Mouse (Mus musculus): ENCODE measurements around the gene 2410137M14Rik. TPM values are rescaled to one million over a fixed set of nuclear protein-coding genes. Genes with fewer than 3 reads are reported as not detected.

Gene 2410137M14Rik
- polyA plus RNA-seq, 1 experiment from 2014 or later: not detected

- Histone ChIP-seq H3K9ac (ENCODE audit: low read length) (no peak overlapping the region), H3K4me2 (ENCODE audit: low read depth, low read length) (no peak overlapping the region), H3K27ac (ENCODE audit: low read length) (no peak overlapping the region), H3K36me3 (ENCODE audit: control insufficient read depth, insufficient read depth, low read length) (no peaks in the 10 kb centered on the region), H3K9me3 (ENCODE audit: control insufficient read depth, low read length) (no peaks in the 10 kb centered on the region), H3K27me3 (ENCODE audit: control insufficient read depth, insufficient read depth, low read depth, low read length) (no peaks in the 10 kb centered on the region), H3K4me3 (ENCODE audit: low read length) (no peak overlapping the region), H3K4me1 (replicated peaks; ENCODE audit: control insufficient read depth, insufficient read depth, low read length) (no peaks in the 10 kb centered on the region)
- ATAC-seq (ENCODE audit: low read depth): no peak
These were observed 35.3 kb upstream of the 2410137M14Rik start for GRCm38 (mm10) chr17:37016333-37016732.

- Histone ChIP-seq H3K36me3 (ENCODE audit: control insufficient read depth, insufficient read depth, low read length) (peaks cover 26% of the 10 kb centered on the region), H3K9ac (ENCODE audit: low read length) (no peak overlapping the region), H3K27ac (ENCODE audit: low read length) (no peak overlapping the region), H3K4me2 (ENCODE audit: low read depth, low read length) (no peak overlapping the region), H3K4me3 (ENCODE audit: low read length) (no peak overlapping the region), H3K27me3 (ENCODE audit: control insufficient read depth, insufficient read depth, low read depth, low read length) (no peaks in the 10 kb centered on the region), H3K9me3 (ENCODE audit: control insufficient read depth, low read length) (no peaks in the 10 kb centered on the region), H3K4me1 (replicated peaks; ENCODE audit: control insufficient read depth, insufficient read depth, low read length) (no peaks in the 10 kb centered on the region)
- no peak for ATAC-seq (ENCODE audit: low read depth)
- WGBS: 58% methylated on average over 5 of the region's 5 CpGs
These were observed 31.1 kb upstream of the 2410137M14Rik start for GRCm38 (mm10) chr17:37012141-37012540.

- H3K27ac ChIP-seq (ENCODE audit: low read length): no peak overlapping the region
- no peak overlapping the region for H3K4me2 ChIP-seq (ENCODE audit: low read depth, low read length)
- WGBS: 50% methylated on average over 3 of the region's 3 CpGs
- H3K9me3 ChIP-seq (ENCODE audit: control insufficient read depth, low read length): no peaks in the 10 kb centered on the region
- H3K9ac ChIP-seq (ENCODE audit: low read length): no peak overlapping the region
- H3K4me3 ChIP-seq (ENCODE audit: low read length): no peak overlapping the region
- H3K36me3 ChIP-seq (ENCODE audit: control insufficient read depth, insufficient read depth, low read length): peaks cover 30% of the 10 kb centered on the region
- no peaks in the 10 kb centered on the region for H3K27me3 ChIP-seq (ENCODE audit: control insufficient read depth, insufficient read depth, low read depth, low read length)
- ATAC-seq (ENCODE audit: low read depth): no peak
- no peaks in the 10 kb centered on the region for H3K4me1 ChIP-seq (replicated peaks; ENCODE audit: control insufficient read depth, insufficient read depth, low read length)
These were observed 30.7 kb upstream of the 2410137M14Rik start for GRCm38 (mm10) chr17:37011719-37012118.

- no peaks in the 10 kb centered on the region for H3K4me1 ChIP-seq (replicated peaks; ENCODE audit: control insufficient read depth, insufficient read depth, low read length)
- no peak overlapping the region for H3K4me2 ChIP-seq (ENCODE audit: low read depth, low read length)
- no peak overlapping the region for H3K27ac ChIP-seq (ENCODE audit: low read length)
- H3K4me3 ChIP-seq (ENCODE audit: low read length): no peak overlapping the region
- ATAC-seq (ENCODE audit: low read depth): no peak
- H3K9ac ChIP-seq (ENCODE audit: low read length): no peak overlapping the region
- H3K36me3 ChIP-seq (ENCODE audit: control insufficient read depth, insufficient read depth, low read length): peaks cover 38% of the 10 kb centered on the region
- no peaks in the 10 kb centered on the region for H3K9me3 ChIP-seq (ENCODE audit: control insufficient read depth, low read length)
- WGBS: 86% methylated on average over 17 of the region's 17 CpGs
- H3K27me3 ChIP-seq (ENCODE audit: control insufficient read depth, insufficient read depth, low read depth, low read length): no peaks in the 10 kb centered on the region
These were observed 28.5 kb upstream of the 2410137M14Rik start for GRCm38 (mm10) chr17:37009460-37010042.

- Histone ChIP-seq H3K27ac (ENCODE audit: low read length) (no peak overlapping the region), H3K36me3 (ENCODE audit: control insufficient read depth, insufficient read depth, low read length) (peaks cover 38% of the 10 kb centered on the region), H3K4me1 (replicated peaks; ENCODE audit: control insufficient read depth, insufficient read depth, low read length) (peaks cover 2% of the 10 kb centered on the region; the same call in 1 of the 2 replicates), H3K27me3 (ENCODE audit: control insufficient read depth, insufficient read depth, low read depth, low read length) (no peaks in the 10 kb centered on the region), H3K9ac (ENCODE audit: low read length) (no peak overlapping the region), H3K4me3 (ENCODE audit: low read length) (no peak overlapping the region), H3K9me3 (ENCODE audit: control insufficient read depth, low read length) (no peaks in the 10 kb centered on the region), H3K4me2 (ENCODE audit: low read depth, low read length) (no peak overlapping the region)
- ATAC-seq (ENCODE audit: low read depth): no peak
- WGBS: 86% methylated on average over 6 of the region's 6 CpGs
These were observed 27.1 kb upstream of the 2410137M14Rik start for GRCm38 (mm10) chr17:37008161-37008560.

- Histone ChIP-seq H3K36me3 (ENCODE audit: control insufficient read depth, insufficient read depth, low read length) (peaks cover 19% of the 10 kb centered on the region), H3K4me3 (ENCODE audit: low read length) (peak overlapping the region; percentile 77), H3K27me3 (ENCODE audit: control insufficient read depth, insufficient read depth, low read depth, low read length) (no peaks in the 10 kb centered on the region), H3K4me1 (replicated peaks; ENCODE audit: control insufficient read depth, insufficient read depth, low read length) (peaks cover 4% of the 10 kb centered on the region; the same call in 1 of the 2 replicates), H3K9ac (ENCODE audit: low read length) (peak overlapping the region; percentile 94), H3K4me2 (ENCODE audit: low read depth, low read length) (peak overlapping the region; percentile 91), H3K9me3 (ENCODE audit: control insufficient read depth, low read length) (no peaks in the 10 kb centered on the region), H3K27ac (ENCODE audit: low read length) (no peak overlapping the region)
- no peak for ATAC-seq (ENCODE audit: low read depth)
- WGBS: 26% methylated on average over 3 of the region's 4 CpGs
These were observed 22.3 kb upstream of the 2410137M14Rik start for GRCm38 (mm10) chr17:37003366-37003765.

GRCm38 (mm10) chr17:37002364-37003330 lies 21.6 kb upstream of the 2410137M14Rik start:
- peak; percentile 96 for ATAC-seq (ENCODE audit: low read depth)
- H3K4me2 ChIP-seq (ENCODE audit: low read depth, low read length): peak overlapping the region; percentile 91
- H3K27ac ChIP-seq (ENCODE audit: low read length): peak overlapping the region; percentile 97
- peak overlapping the region; percentile 77 for H3K4me3 ChIP-seq (ENCODE audit: low read length)
- H3K9ac ChIP-seq (ENCODE audit: low read length): peak overlapping the region; percentile 94
- WGBS: under 1% methylated on average over 49 of the region's 49 CpGs
- peaks cover 4% of the 10 kb centered on the region; the same call in 1 of the 2 replicates for H3K4me1 ChIP-seq (replicated peaks; ENCODE audit: control insufficient read depth, insufficient read depth, low read length)
- H3K9me3 ChIP-seq (ENCODE audit: control insufficient read depth, low read length): no peaks in the 10 kb centered on the region
- H3K36me3 ChIP-seq (ENCODE audit: control insufficient read depth, insufficient read depth, low read length): peaks cover 16% of the 10 kb centered on the region
- H3K27me3 ChIP-seq (ENCODE audit: control insufficient read depth, insufficient read depth, low read depth, low read length): no peaks in the 10 kb centered on the region

GRCm38 (mm10) chr17:37000863-37001262 lies 19.8 kb upstream of the 2410137M14Rik start, which contains the start of gene Zfp57:
Gene Zfp57, plus strand, starts transcription at chr17:37001163.
- Histone ChIP-seq H3K9ac (ENCODE audit: low read length) (no peak within 1 kb of the TSS), H3K4me1 (replicated peaks; ENCODE audit: control insufficient read depth, insufficient read depth, low read length) (peaks cover 4% of the 10 kb centered on the region; the same call in 1 of the 2 replicates), H3K4me2 (ENCODE audit: low read depth, low read length) (peak within 1 kb of the TSS; percentile 91; the same call in 1 of the 2 replicates), H3K36me3 (ENCODE audit: control insufficient read depth, insufficient read depth, low read length) (peaks cover 2% of the 10 kb centered on the region; the same call in 1 of the 2 replicates), H3K27ac (ENCODE audit: low read length) (peak within 1 kb of the TSS; percentile 45; the same call in 1 of the 2 replicates), H3K4me3 (ENCODE audit: low read length) (peak within 1 kb of the TSS; percentile 77; the same call in 1 of the 2 replicates), H3K27me3 (ENCODE audit: control insufficient read depth, insufficient read depth, low read depth, low read length) (no peaks in the 10 kb centered on the region), H3K9me3 (ENCODE audit: control insufficient read depth, low read length) (no peaks in the 10 kb centered on the region)
- WGBS: 87% methylated on average over 7 of the region's 7 CpGs
- ATAC-seq (ENCODE audit: low read depth): no peak

- Histone ChIP-seq H3K4me3 (ENCODE audit: low read length) (no peak overlapping the region), H3K27ac (ENCODE audit: low read length) (no peak overlapping the region), H3K27me3 (ENCODE audit: control insufficient read depth, insufficient read depth, low read depth, low read length) (no peaks in the 10 kb centered on the region), H3K4me1 (replicated peaks; ENCODE audit: control insufficient read depth, insufficient read depth, low read length) (peaks cover 4% of the 10 kb centered on the region; the same call in 1 of the 2 replicates), H3K9ac (ENCODE audit: low read length) (no peak overlapping the region), H3K36me3 (ENCODE audit: control insufficient read depth, insufficient read depth, low read length) (no peaks in the 10 kb centered on the region), H3K4me2 (ENCODE audit: low read depth, low read length) (no peak overlapping the region), H3K9me3 (ENCODE audit: control insufficient read depth, low read length) (no peaks in the 10 kb centered on the region)
- no peak for ATAC-seq (ENCODE audit: low read depth)
- 54% methylated on average over 2 of the region's 2 CpGs for WGBS
These were observed 17.4 kb upstream of the 2410137M14Rik start for GRCm38 (mm10) chr17:36998477-36998876.
